Mouse (Mus musculus) limb, embryonic 14.5 days (tissue): Measurements from ENCODE around the gene Nup160. TPM values are rescaled to one million over a fixed set of nuclear protein-coding genes. Genes with fewer than 3 reads are reported as not detected.

Experiments
- ATAC-seq: fragments of 200-750 bp; cut with Nextera tagmentation; 2 replicates; pipeline ENCODE4 v1.8.0; 2017; ENCODE audit warnings: low read depth, moderate number of reproducible peaks, moderate TSS enrichment; ENCODE audit not compliant: low FRiP score
- DNase-seq: peaks from one replicate; pipeline ENCODE4 v3.0.0-alpha.2; 2015; ENCODE audit warnings: low spot score
- H3K27ac ChIP-seq: fragments of 300-500 bp; sonication (generic); replicated peaks from 2 replicates; pipeline ENCODE4 v1.5.1; 2014; ENCODE audit warnings: low read depth, mild to moderate bottlenecking, low read length, moderate library complexity, mixed read lengths
- H3K27me3 ChIP-seq: fragments of 300-500 bp; sonication (generic); 2 replicates; pipeline ENCODE4 v1.6.1; 2014; ENCODE audit warnings: low read length, mixed read lengths; ENCODE audit not compliant: control insufficient read depth, insufficient read depth
- H3K36me3 ChIP-seq: fragments of 300-500 bp; sonication (generic); 2 replicates; pipeline ENCODE4 v1.6.1; 2014; ENCODE audit warnings: mild to moderate bottlenecking, low read length, moderate library complexity, mixed read lengths; ENCODE audit not compliant: control insufficient read depth, insufficient read depth
- H3K4me1 ChIP-seq: fragments of 300-500 bp; sonication (generic); 2 replicates; pipeline ENCODE4 v1.6.1; 2014; ENCODE audit warnings: antibody characterized with exemption, low read length, mixed read lengths; ENCODE audit not compliant: control insufficient read depth, insufficient read depth
- H3K4me2 ChIP-seq: fragments of 300-500 bp; sonication (generic); replicated peaks from 2 replicates; pipeline ENCODE4 v1.6.1; 2014; ENCODE audit warnings: low read depth, mild to moderate bottlenecking, low read length, moderate library complexity; ENCODE audit not compliant: severe bottlenecking
- H3K4me3 ChIP-seq: fragments of 300-500 bp; sonication (generic); replicated peaks from 2 replicates; pipeline ENCODE4 v1.5.1; 2014; ENCODE audit warnings: low read length
- H3K9ac ChIP-seq: fragments of 300-500 bp; sonication (generic); 2 replicates; pipeline ENCODE4 v1.6.1; 2014; ENCODE audit warnings: mild to moderate bottlenecking, low read depth, low read length, moderate library complexity; ENCODE audit not compliant: severe bottlenecking
- H3K9me3 ChIP-seq: fragments of 300-500 bp; sonication (generic); 2 replicates; pipeline ENCODE4 v1.6.1; 2016; ENCODE audit warnings: low read length; ENCODE audit not compliant: control insufficient read depth
- POLR2A ChIP-seq: fragments of 200-500 bp; IDR thresholded peaks from 2 replicates; pipeline ENCODE4 v1.8.0; 2012; ENCODE audit warnings: inconsistent platforms, mild to moderate bottlenecking, moderate library complexity, borderline replicate concordance; ENCODE audit not compliant: insufficient read depth, insufficient read length; ENCODE audit errors: extremely low read depth
- WGBS: fragments of 180-500 bp; shearing (Covaris S2); extraction: QIAGEN DNeasy Blood & Tissue Kit; methylation state at CpG from one replicate; pipeline ENCODE4 v1.1.7; 2014; 5-methylcytosine and 5-hydroxymethylcytosine counted together
- polyA plus RNA-seq, 2 experiments: library from polyadenylated mRNA; depleted of rRNA in 1 of 2; stranded (reverse) in 1 of 2; unstranded in 1 of 2; fragments of >200 nt; fragmentation: Nextera tagmentation in 1 of 2; extraction: Ambion mirVana in 1 of 2; gene quantifications; 2 replicates each; pipeline versions ENCODE4 v1.2.1 to v1.2.3; 2012 to 2014

The Nup160 gene
- polyA plus RNA-seq, 2 experiments = 29.9 to 42.0 TPM

DNA sequence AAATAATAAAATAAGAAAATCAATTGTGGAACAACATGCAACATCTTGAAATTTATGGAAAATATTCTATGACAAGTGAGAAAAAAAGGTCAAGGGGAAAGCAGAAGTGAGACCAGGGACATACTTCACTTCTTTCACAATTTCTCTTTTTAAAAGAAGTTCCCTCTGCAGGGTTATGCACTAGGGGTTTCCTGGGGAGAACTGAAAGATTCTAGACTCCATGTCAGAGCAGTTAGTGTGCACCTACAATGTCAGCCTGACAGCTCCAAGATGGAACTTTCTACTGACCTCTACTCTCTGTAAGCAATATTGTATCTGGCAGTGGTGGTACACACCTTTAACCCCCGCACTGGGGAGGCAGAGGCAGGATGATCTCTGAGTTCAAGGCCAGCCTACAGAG is 3.7 kb upstream of the Nup160 start:
- H3K27ac ChIP-seq = no peak overlapping the region
- H3K36me3 ChIP-seq = no peaks in the 10 kb centered on the region
- no peaks in the 10 kb centered on the region for H3K27me3 ChIP-seq
- TF ChIP-seq POLR2A = no peak
- no peak overlapping the region for H3K4me2 ChIP-seq
- 0 out of 2 replicates have a peak, but pooled peaks cover under 1% of the 10 kb centered on the region for H3K4me1 ChIP-seq
- no peak overlapping the region for H3K9ac ChIP-seq
- no peak for ATAC-seq
- 0 out of 2 replicates have a peak, but pooled peaks cover 4% of the 10 kb centered on the region for H3K9me3 ChIP-seq
- no peak for DNase-seq
- H3K4me3 ChIP-seq = no peak overlapping the region
- WGBS = 91% methylated on average over 1 of the region's 1 CpGs

DNA sequence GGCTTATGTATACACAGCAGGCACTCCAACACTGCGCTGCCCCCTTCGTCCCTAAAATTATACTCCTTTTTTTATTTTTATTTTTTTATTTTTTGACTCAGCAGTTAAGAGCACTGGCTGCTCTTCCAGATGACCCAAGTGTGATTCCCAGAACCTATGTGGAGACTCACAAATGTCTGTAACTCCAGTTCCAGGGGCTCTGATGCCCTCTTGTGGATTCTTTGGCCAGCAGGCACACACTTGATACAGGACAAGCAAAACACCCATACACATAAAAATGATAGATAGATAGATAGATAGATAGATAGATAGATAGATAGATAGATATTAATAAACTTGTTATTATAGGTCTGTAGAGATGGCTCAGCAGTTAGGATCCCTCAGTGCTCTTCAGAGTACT is 2.5 kb upstream of the Nup160 start:
- DNase-seq = no peak
- 96% methylated on average over 2 of the region's 2 CpGs for WGBS
- no peak for TF ChIP-seq POLR2A

GRCm38 (mm10) chr2:90675488-90675887 is 1.5 kb upstream of the Nup160 start:
- H3K27ac ChIP-seq = no peak overlapping the region
- no peak overlapping the region for H3K9ac ChIP-seq
- no peak for TF ChIP-seq POLR2A
- H3K9me3 ChIP-seq = no peaks in the 10 kb centered on the region
- H3K27me3 ChIP-seq = no peaks in the 10 kb centered on the region
- H3K4me3 ChIP-seq = no peak overlapping the region
- WGBS = 95% methylated on average over 2 of the region's 2 CpGs
- ATAC-seq = no peak
- H3K36me3 ChIP-seq = no peaks in the 10 kb centered on the region
- no peak for DNase-seq
- H3K4me2 ChIP-seq = no peak overlapping the region
- peaks cover 6% of the 10 kb centered on the region; the same call in 1 of the 2 replicates for H3K4me1 ChIP-seq

More for the DNA sequence above, 2.5 kb upstream of the Nup160 start:
- ATAC-seq = no peak
- Histone ChIP-seq H3K4me3 (no peak overlapping the region), H3K27me3 (no peaks in the 10 kb centered on the region), H3K9ac (no peak overlapping the region), H3K4me1 (no peaks in the 10 kb centered on the region), H3K9me3 (0 out of 2 replicates have a peak, but pooled peaks cover 3% of the 10 kb centered on the region), H3K4me2 (no peak overlapping the region), H3K27ac (no peak overlapping the region), H3K36me3 (no peaks in the 10 kb centered on the region)

DNA sequence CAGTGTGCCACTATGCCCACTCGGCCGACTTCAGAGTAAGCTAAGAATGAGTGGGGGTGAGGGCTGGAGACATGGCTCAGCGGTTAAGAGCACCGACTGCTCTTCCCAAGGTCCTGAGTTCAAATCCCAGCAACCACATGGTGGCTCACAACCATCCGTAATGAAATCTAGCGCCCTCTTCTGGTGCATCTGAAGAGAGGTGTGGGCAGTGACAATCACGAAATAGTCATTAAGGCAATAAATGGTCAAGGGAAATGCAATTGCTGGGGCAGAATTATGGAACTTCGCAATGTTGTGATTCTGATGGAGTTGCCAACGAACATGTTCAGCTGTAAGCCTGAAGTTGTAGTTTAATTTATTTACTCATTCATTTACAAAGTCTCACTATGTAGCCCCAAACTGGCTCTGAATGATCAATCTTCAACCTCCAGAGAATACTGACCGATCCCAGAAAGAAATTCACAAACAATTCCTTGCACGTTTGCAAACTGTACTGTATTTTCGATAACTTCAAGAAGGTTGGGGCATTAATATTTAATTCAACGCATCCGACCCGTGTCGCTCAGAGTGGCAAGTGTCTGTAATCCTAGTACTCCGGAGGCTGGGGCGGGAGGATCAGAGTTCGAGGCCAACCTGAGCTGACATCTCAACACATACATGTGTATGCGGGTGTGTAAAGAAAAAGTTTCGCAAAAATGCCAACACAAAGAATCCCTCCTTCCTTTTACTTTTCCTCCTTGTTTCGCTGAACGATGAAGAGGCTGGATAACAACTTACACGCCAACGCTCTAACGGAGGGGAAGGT is 1.4 kb downstream of the Nup160 start:
- ATAC-seq (peak; percentile 34), DNase-seq (peak; percentile 9)

DNA sequence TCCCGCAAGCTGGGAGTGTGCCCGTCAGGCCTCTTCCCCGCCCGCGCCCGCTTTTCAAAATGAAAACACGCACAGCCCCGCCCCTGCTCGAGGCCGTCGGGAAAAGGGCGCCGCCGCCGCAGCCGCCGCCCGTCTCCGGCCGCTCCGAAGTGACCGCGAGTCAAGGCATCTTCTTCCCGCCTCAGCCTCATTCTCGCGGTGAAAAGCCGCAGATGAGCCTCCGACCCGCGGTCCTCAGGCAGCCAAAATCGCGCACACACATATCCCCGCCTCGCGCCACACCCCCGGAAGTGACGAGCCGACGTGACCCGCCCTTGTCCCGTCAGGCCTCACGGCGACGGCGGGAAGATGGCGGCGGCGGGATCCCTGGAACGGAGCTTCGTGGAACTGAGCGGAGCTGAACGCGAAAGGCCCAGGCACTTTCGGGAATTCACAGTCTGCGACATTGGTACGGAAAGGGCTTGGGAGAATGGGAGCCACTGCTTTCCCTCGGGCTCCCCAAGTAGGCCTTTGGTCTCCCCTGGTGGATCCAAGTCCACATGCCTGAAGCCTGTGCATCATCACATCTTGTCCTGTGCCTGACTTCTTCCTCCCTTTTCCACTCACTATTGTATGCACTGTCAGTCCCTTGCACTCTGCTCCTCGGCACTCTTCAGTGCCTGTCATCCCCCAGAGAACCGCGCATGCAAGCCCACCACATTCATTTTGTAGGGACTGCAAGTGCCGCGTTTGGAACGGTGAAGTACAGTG is 2.2 kb downstream of the Nup160 start:
- TF ChIP-seq POLR2A = peak; percentile 88; the same call in 1 of the 2 replicates
- WGBS = under 1% methylated on average over 60 of the region's 63 CpGs
- Histone ChIP-seq H3K9ac (peak overlapping the region; percentile 80), H3K4me1 (peaks cover 6% of the 10 kb centered on the region; the same call in 1 of the 2 replicates), H3K36me3 (peaks cover 21% of the 10 kb centered on the region), H3K27me3 (no peaks in the 10 kb centered on the region), H3K4me2 (peak overlapping the region; percentile 76), H3K4me3 (peak overlapping the region; percentile 91), H3K27ac (peak overlapping the region; percentile 91), H3K9me3 (no peaks in the 10 kb centered on the region)
- DNase-seq = peak; percentile 91
- ATAC-seq = peak; percentile 98

More for the DNA sequence above, 1.4 kb downstream of the Nup160 start:
- Histone ChIP-seq H3K36me3 (peaks cover 13% of the 10 kb centered on the region; the same call in 1 of the 2 replicates), H3K4me2 (peak overlapping the region; percentile 41), H3K9me3 (no peaks in the 10 kb centered on the region), H3K4me1 (peaks cover 6% of the 10 kb centered on the region; the same call in 1 of the 2 replicates), H3K27me3 (no peaks in the 10 kb centered on the region), H3K27ac (peak overlapping the region; percentile 91), H3K9ac (peak overlapping the region; percentile 80), H3K4me3 (peak overlapping the region; percentile 91)
- TF ChIP-seq POLR2A = no peak
- WGBS = 32% methylated on average over 26 of the region's 26 CpGs
